Mouse (Mus musculus): ENCODE data around the gene AA986860. TPM values are rescaled to one million over a fixed set of nuclear protein-coding genes. Genes with fewer than 3 reads are reported as not detected.
A peak's percentile ranks its signal among the peaks of the same experiment; 100 is the strongest.

Gene AA986860
- polyA plus RNA-seq, 1 experiment from 2014 or later = 1.1 TPM

DNA sequence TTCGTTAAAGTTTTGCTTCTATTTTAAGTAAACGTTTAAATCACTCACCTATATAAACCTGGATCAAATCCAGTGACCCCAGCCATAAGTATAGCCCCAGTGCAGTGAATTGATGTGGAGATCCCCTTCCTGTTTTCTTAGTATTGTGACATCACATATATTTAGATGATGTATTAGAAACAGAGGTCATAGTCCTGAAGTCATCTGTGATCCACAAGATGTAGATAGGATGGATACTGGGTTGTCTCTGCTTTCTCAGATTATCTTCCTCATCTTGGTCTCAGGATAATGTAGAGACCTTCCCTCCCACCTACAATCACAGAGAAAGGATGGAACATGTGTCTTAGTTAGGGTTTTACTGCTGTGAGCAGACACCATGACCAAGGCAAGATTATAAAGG lies 2.6 kb upstream of the AA986860 start, which contains the start of gene Pfkfb2:
Gene Pfkfb2 (minus strand): TSS at position 101 of the 400 bp plus-strand sequence.
- no peak within 1 kb of the TSS for H3K9ac ChIP-seq (ENCODE audit: low read length)
- no peak within 1 kb of the TSS for H3K27ac ChIP-seq (ENCODE audit: low read depth, low read length)
- no peaks in the 10 kb centered on the region for H3K4me1 ChIP-seq (replicated peaks; ENCODE audit: control insufficient read depth, insufficient read depth, low read length)
- no peaks in the 10 kb centered on the region for H3K36me3 ChIP-seq (ENCODE audit: control insufficient read depth, insufficient read depth, low read length)
- WGBS = 86% methylated on average over 2 of the region's 2 CpGs
- H3K9me3 ChIP-seq (ENCODE audit: control insufficient read depth, low read length) = no peaks in the 10 kb centered on the region
- no peak for ATAC-seq (replicated peaks; ENCODE audit: low FRiP score)
- DNase-seq (ENCODE audit: low spot score) = no peak
- H3K4me3 ChIP-seq (ENCODE audit: low read depth, low read length) = no peak within 1 kb of the TSS
- H3K4me2 ChIP-seq (ENCODE audit: low read depth, low read length, severe bottlenecking) = no peak within 1 kb of the TSS
- no peaks in the 10 kb centered on the region for H3K27me3 ChIP-seq (ENCODE audit: control insufficient read depth, insufficient read depth, low read length)

DNA sequence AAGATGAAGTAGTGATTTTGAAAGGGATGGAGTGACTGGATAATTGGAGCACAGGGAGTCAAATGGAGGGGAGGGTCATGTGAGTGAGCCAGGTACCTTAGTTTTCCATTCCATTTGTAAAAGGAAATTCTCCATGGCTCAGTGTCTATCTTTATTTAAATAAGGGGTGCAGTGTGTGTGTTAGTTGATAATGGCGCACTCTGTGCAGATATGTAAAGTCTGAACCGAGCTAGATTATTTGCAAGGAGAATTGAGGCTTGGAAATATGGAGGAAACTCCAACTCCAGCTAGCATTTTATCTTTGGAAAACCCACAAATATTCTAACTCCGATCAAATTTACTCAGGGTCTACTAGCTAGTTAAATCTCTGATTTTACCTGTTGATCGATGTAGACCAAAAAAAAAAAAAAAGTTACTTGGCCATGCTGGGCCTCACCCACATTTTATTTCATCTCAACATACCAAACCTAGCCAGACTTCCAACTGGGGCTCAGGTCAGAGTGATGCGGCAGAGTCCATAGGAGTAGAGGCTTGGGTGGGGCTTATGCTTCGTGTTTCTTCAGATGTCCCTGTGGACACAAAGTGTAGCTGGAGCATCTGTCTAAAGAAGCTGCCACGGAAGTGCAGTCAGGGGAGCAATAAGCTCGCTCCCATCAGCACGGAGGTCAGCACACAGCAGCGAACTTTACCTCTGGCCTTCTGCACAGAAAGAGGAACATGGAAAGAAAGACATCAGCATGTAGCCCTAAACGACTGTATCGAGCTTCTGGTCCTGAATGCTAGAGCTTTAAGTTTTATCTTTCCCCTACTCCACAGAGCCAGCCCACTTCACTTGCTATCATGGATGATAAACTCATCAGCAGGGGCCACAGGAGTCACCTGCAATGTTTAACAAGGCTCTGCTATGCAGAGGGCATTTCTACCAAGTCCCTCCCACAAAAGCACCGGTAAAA lies 1.2 kb downstream of the AA986860 start:
- Histone ChIP-seq H3K36me3 (ENCODE audit: control insufficient read depth, insufficient read depth, low read length) (no peaks in the 10 kb centered on the region), H3K9me3 (ENCODE audit: control insufficient read depth, low read length) (no peaks in the 10 kb centered on the region), H3K4me1 (replicated peaks; ENCODE audit: control insufficient read depth, insufficient read depth, low read length) (no peaks in the 10 kb centered on the region), H3K27me3 (ENCODE audit: control insufficient read depth, insufficient read depth, low read length) (no peaks in the 10 kb centered on the region), H3K9ac (ENCODE audit: low read length) (no peak overlapping the region), H3K27ac (ENCODE audit: low read depth, low read length) (no peak overlapping the region), H3K4me3 (ENCODE audit: low read depth, low read length) (no peak overlapping the region), H3K4me2 (ENCODE audit: low read depth, low read length, severe bottlenecking) (no peak overlapping the region)
- no peak for DNase-seq (ENCODE audit: low spot score)
- WGBS = 90% methylated on average over 13 of the region's 13 CpGs
- ATAC-seq (replicated peaks; ENCODE audit: low FRiP score) = no peak

DNA sequence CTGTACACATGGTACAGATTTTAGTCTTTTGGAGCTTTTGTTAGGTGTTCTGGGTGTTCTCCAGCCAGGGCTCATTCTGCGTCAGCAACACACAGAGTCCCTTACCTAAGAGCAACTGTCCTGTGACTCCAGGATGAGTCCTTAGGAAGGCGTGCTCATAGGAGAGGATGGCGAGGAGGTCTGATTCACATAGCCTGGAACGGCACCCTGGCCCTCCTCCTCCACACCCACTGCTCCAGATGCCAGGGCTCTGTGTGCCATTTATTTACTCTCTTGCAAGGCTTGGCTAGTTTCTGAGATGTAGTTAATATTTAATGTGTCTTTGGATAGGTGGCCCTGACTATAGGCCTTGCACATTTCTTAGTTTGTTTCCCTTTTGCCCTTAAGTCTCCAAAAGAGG lies 1.9 kb downstream of the AA986860 start:
- H3K27me3 ChIP-seq (ENCODE audit: control insufficient read depth, insufficient read depth, low read length) = no peaks in the 10 kb centered on the region
- WGBS = 90% methylated on average over 4 of the region's 4 CpGs
- no peak overlapping the region for H3K4me3 ChIP-seq (ENCODE audit: low read depth, low read length)
- no peak overlapping the region for H3K27ac ChIP-seq (ENCODE audit: low read depth, low read length)
- H3K4me1 ChIP-seq (replicated peaks; ENCODE audit: control insufficient read depth, insufficient read depth, low read length) = no peaks in the 10 kb centered on the region
- DNase-seq (ENCODE audit: low spot score) (no peak), ATAC-seq (replicated peaks; ENCODE audit: low FRiP score) (no peak)
- H3K9ac ChIP-seq (ENCODE audit: low read length) = no peak overlapping the region
- H3K9me3 ChIP-seq (ENCODE audit: control insufficient read depth, low read length) = no peaks in the 10 kb centered on the region
- H3K4me2 ChIP-seq (ENCODE audit: low read depth, low read length, severe bottlenecking) = no peak overlapping the region
- H3K36me3 ChIP-seq (ENCODE audit: control insufficient read depth, insufficient read depth, low read length) = no peaks in the 10 kb centered on the region

DNA sequence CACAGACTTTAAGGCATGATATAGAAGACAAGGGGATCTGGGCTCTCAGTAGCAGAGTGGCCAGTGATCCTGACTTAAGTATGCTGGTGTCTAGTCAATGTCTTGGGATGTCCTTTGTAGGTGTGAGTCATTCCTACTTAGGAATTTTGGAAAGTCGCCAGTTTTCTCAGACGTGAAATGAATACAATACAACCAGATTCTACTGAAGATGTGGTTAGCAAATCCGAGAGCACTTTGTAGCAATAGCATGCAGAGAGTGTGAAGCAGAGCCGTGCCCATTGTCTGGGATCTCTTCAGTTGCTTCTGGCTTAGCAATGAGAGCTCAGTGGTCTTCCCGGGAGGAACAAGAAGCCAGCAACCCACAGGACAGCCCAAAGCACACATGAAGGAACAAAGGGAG lies 2.7 kb downstream of the AA986860 start:
- no peak for ATAC-seq (replicated peaks; ENCODE audit: low FRiP score)
- no peaks in the 10 kb centered on the region for H3K4me1 ChIP-seq (replicated peaks; ENCODE audit: control insufficient read depth, insufficient read depth, low read length)
- H3K4me3 ChIP-seq (ENCODE audit: low read depth, low read length) = no peak overlapping the region
- 75% methylated on average over 5 of the region's 5 CpGs for WGBS
- DNase-seq (ENCODE audit: low spot score) = no peak
- no peaks in the 10 kb centered on the region for H3K36me3 ChIP-seq (ENCODE audit: control insufficient read depth, insufficient read depth, low read length)
- no peaks in the 10 kb centered on the region for H3K9me3 ChIP-seq (ENCODE audit: control insufficient read depth, low read length)
- no peak overlapping the region for H3K27ac ChIP-seq (ENCODE audit: low read depth, low read length)
- H3K27me3 ChIP-seq (ENCODE audit: control insufficient read depth, insufficient read depth, low read length) = no peaks in the 10 kb centered on the region
- no peak overlapping the region for H3K4me2 ChIP-seq (ENCODE audit: low read depth, low read length, severe bottlenecking)
- no peak overlapping the region for H3K9ac ChIP-seq (ENCODE audit: low read length)

DNA sequence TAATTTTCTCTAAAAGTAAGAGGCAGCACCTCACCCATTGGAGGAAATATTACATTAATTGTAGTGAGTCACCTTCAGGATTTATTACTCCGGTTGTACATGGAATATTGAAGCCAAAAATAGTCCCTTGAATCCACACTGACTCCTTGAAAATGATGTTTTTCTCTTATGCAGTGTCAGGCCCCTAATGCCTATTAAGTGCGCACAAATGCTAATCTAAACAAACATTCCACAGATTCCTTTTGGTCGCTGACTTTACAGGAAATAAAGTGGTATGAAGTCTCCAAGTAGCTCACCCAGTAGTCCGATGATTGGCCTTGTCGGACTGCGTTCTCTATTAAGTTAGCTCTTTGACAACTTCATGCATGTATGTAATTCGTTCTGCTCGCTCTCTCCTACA lies 3.1 kb downstream of the AA986860 start:
- ATAC-seq (replicated peaks; ENCODE audit: low FRiP score) = no peak
- Histone ChIP-seq H3K4me3 (ENCODE audit: low read depth, low read length) (no peak overlapping the region), H3K4me1 (replicated peaks; ENCODE audit: control insufficient read depth, insufficient read depth, low read length) (no peaks in the 10 kb centered on the region), H3K9ac (ENCODE audit: low read length) (no peak overlapping the region), H3K36me3 (ENCODE audit: control insufficient read depth, insufficient read depth, low read length) (no peaks in the 10 kb centered on the region), H3K27ac (ENCODE audit: low read depth, low read length) (no peak overlapping the region), H3K27me3 (ENCODE audit: control insufficient read depth, insufficient read depth, low read length) (no peaks in the 10 kb centered on the region), H3K4me2 (ENCODE audit: low read depth, low read length, severe bottlenecking) (no peak overlapping the region), H3K9me3 (ENCODE audit: control insufficient read depth, low read length) (no peaks in the 10 kb centered on the region)
- no peak for DNase-seq (ENCODE audit: low spot score)
- WGBS = 80% methylated on average over 8 of the region's 8 CpGs

DNA sequence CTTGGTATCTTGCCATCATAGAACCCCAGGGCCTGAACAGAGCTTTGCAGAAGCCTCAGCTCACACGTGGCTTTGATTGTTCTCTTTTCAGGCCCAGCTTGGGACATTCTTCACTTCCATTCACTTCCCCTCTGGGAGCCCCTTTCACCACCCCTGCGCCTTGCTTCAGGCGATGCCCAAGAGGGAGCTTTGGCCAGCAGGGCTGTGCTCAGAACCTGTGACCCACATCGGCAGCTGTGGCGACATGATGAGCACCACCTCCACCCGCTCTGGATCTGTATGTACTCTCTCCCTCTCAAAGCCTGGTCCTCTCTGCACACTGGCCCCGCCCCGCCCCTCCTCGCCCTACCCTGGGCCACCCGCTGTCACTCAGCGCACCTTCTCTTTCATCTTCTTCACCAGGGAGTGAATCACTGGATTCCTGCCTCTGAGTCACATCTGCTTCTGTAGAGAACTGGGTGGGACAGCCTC lies 5.7 kb downstream of the AA986860 start:
- WGBS = 26% methylated on average over 11 of the region's 11 CpGs
- H3K36me3 ChIP-seq (ENCODE audit: control insufficient read depth, insufficient read depth, low read length) = no peaks in the 10 kb centered on the region
- no peak overlapping the region for H3K4me3 ChIP-seq (ENCODE audit: low read depth, low read length)
- no peak overlapping the region for H3K9ac ChIP-seq (ENCODE audit: low read length)
- H3K9me3 ChIP-seq (ENCODE audit: control insufficient read depth, low read length) = no peaks in the 10 kb centered on the region
- no peaks in the 10 kb centered on the region for H3K27me3 ChIP-seq (ENCODE audit: control insufficient read depth, insufficient read depth, low read length)
- ATAC-seq (replicated peaks; ENCODE audit: low FRiP score) (peak; percentile 34), DNase-seq (ENCODE audit: low spot score) (no peak)
- no peak overlapping the region for H3K4me2 ChIP-seq (ENCODE audit: low read depth, low read length, severe bottlenecking)
- H3K4me1 ChIP-seq (replicated peaks; ENCODE audit: control insufficient read depth, insufficient read depth, low read length) = no peaks in the 10 kb centered on the region
- H3K27ac ChIP-seq (ENCODE audit: low read depth, low read length) = no peak overlapping the region

DNA sequence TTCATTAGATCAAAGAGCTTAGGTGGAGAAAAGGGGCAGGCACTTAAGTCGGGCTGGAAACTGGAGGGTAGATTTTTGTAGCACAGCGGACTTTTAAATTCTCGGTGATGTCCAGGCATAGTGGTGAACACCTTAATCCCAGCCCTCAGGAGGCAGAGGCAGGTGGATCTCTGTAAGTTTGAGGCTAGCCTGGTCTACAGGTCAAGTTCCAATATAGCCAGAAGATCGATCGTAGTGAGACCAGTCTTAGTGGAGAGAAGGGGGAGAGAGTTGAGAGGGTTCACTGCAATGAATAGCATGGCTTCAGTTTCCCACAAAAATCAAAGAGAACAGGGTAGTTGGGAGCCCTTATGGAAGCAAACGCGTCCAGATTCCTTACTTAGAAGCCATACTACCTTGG lies 6.1 kb downstream of the AA986860 start:
- 87% methylated on average over 7 of the region's 7 CpGs for WGBS
- Histone ChIP-seq H3K27me3 (ENCODE audit: control insufficient read depth, insufficient read depth, low read length) (no peaks in the 10 kb centered on the region), H3K9ac (ENCODE audit: low read length) (no peak overlapping the region), H3K27ac (ENCODE audit: low read depth, low read length) (no peak overlapping the region), H3K4me1 (replicated peaks; ENCODE audit: control insufficient read depth, insufficient read depth, low read length) (no peaks in the 10 kb centered on the region), H3K4me3 (ENCODE audit: low read depth, low read length) (no peak overlapping the region), H3K9me3 (ENCODE audit: control insufficient read depth, low read length) (no peaks in the 10 kb centered on the region), H3K36me3 (ENCODE audit: control insufficient read depth, insufficient read depth, low read length) (no peaks in the 10 kb centered on the region), H3K4me2 (ENCODE audit: low read depth, low read length, severe bottlenecking) (no peak overlapping the region)
- DNase-seq (ENCODE audit: low spot score) (no peak), ATAC-seq (replicated peaks; ENCODE audit: low FRiP score) (no peak)

DNA sequence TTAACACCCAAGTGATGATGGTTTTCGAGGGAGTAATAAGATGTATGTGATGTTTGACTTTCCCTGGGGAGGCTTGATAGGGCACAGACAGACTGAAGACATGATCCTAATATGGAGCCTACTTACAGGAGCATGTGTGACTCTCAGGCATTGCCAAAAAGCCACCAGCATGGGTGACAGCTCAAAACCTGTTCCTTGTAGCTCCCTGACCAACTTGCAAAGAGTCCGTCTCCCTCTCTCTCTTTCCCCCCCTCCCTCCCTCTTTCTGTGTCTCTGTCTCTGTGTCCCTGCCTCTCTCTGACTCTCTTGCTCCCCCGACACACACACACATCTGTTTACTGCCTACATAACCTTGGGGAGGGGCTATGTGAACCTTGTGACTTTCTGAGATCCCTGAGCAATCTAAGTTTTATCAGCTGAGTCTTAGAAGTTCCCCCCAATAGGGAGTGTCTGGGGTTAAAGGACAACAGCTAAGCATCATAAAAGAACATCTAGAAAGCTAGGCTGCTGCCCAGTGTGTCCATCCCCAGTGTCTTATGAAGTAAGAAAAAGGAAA lies 6.9 kb downstream of the AA986860 start:
- no peak for ATAC-seq (replicated peaks; ENCODE audit: low FRiP score)
- 92% methylated on average over 3 of the region's 3 CpGs for WGBS

More for the DNA sequence above, 6.9 kb downstream of the AA986860 start:
- H3K27ac ChIP-seq (ENCODE audit: low read depth, low read length) = no peak overlapping the region
- H3K36me3 ChIP-seq (ENCODE audit: control insufficient read depth, insufficient read depth, low read length) = no peaks in the 10 kb centered on the region
- H3K4me3 ChIP-seq (ENCODE audit: low read depth, low read length) = no peak overlapping the region
- DNase-seq (ENCODE audit: low spot score) = no peak
- H3K9me3 ChIP-seq (ENCODE audit: control insufficient read depth, low read length) = no peaks in the 10 kb centered on the region
- H3K27me3 ChIP-seq (ENCODE audit: control insufficient read depth, insufficient read depth, low read length) = no peaks in the 10 kb centered on the region
- H3K4me2 ChIP-seq (ENCODE audit: low read depth, low read length, severe bottlenecking) = no peak overlapping the region
- no peaks in the 10 kb centered on the region for H3K4me1 ChIP-seq (replicated peaks; ENCODE audit: control insufficient read depth, insufficient read depth, low read length)
- no peak overlapping the region for H3K9ac ChIP-seq (ENCODE audit: low read length)
